Mouse (Mus musculus): ENCODE data around the gene Tmem50a.

- TF ChIP-seq CTCF (IDR thresholded peaks at IDR 0.05; ENCODE audit: borderline replicate concordance, insufficient read depth, low read length) = no peak
- no peak for TF ChIP-seq POLR2A (IDR thresholded peaks at IDR 0.05; ENCODE audit: low read depth, low read length)
These were observed 31.0 kb downstream of the Tmem50a start for GRCm38 (mm10) chr4:134883808-134884207.
